Mouse (Mus musculus) liver, adult 2 months (tissue): ENCODE results near the gene Slc38a7.

Experiments
- CTCF ChIP-seq: fragments of 200-500 bp; IDR thresholded peaks from 2 replicates; pipeline ENCODE4 v1.5.1; 2011; ENCODE audit warnings: low read depth, low read length, control low read depth
- POLR2A ChIP-seq: fragments of 200-500 bp; IDR thresholded peaks from 2 replicates; pipeline ENCODE4 v1.6.1; 2011; ENCODE audit warnings: low read length, control low read depth; ENCODE audit not compliant: insufficient read depth; ENCODE audit errors: extremely low read depth

- TF ChIP-seq CTCF (no peak), POLR2A (no peak)
These were observed 21.9 kb upstream of the Slc38a7 start for GRCm38 (mm10) chr8:95875270-95875669.
